Mouse (Mus musculus): ENCODE measurements around the gene Map3k21. TPM values are rescaled to one million over a fixed set of nuclear protein-coding genes. Genes with fewer than 3 reads are reported as not detected.

The Map3k21 gene
- polyA plus RNA-seq, 1 experiment from 2014 or later: 0.24 TPM

- no peak for ATAC-seq (ENCODE audit: low read depth)
- H3K27me3 ChIP-seq: peaks cover 17% of the 10 kb centered on the region; the same call in 1 of the 2 replicates
These were observed 9.3 kb downstream of the Map3k21 start for GRCm38 (mm10) chr8:125919560-125919959.

GRCm38 (mm10) chr8:125920281-125920680, 10.0 kb downstream of the Map3k21 start:
- Histone ChIP-seq H3K36me3 (no peaks in the 10 kb centered on the region), H3K4me3 (no peak overlapping the region), H3K9ac (no peak overlapping the region), H3K4me2 (no peak overlapping the region), H3K4me1 (replicated peaks) (no peaks in the 10 kb centered on the region), H3K27me3 (peaks cover 13% of the 10 kb centered on the region; the same call in 1 of the 2 replicates), H3K9me3 (no peaks in the 10 kb centered on the region), H3K27ac (replicated peaks) (no peak overlapping the region)
- WGBS: 67% methylated on average over 10 of the region's 10 CpGs
- 0 out of 2 replicates have a peak, but pooled peaks have one; percentile 36 for ATAC-seq (ENCODE audit: low read depth)

More at GRCm38 (mm10) chr8:125919560-125919959, 9.3 kb downstream of the Map3k21 start:
- H3K4me3 ChIP-seq: no peak overlapping the region
- no peak overlapping the region for H3K9ac ChIP-seq
- 18% methylated on average over 8 of the region's 8 CpGs for WGBS
- H3K27ac ChIP-seq (replicated peaks): no peak overlapping the region
- H3K36me3 ChIP-seq: no peaks in the 10 kb centered on the region
- H3K4me1 ChIP-seq (replicated peaks): no peaks in the 10 kb centered on the region
- H3K9me3 ChIP-seq: no peaks in the 10 kb centered on the region
- no peak overlapping the region for H3K4me2 ChIP-seq

- H3K27me3 ChIP-seq: peaks cover 13% of the 10 kb centered on the region; the same call in 1 of the 2 replicates
- H3K4me2 ChIP-seq: no peak overlapping the region
- H3K36me3 ChIP-seq: no peaks in the 10 kb centered on the region
- no peak overlapping the region for H3K4me3 ChIP-seq
- no peaks in the 10 kb centered on the region for H3K4me1 ChIP-seq (replicated peaks)
- H3K9me3 ChIP-seq: no peaks in the 10 kb centered on the region
- ATAC-seq (ENCODE audit: low read depth): no peak
- WGBS: 77% methylated on average over 9 of the region's 9 CpGs
- H3K27ac ChIP-seq (replicated peaks): no peak overlapping the region
- H3K9ac ChIP-seq: no peak overlapping the region
These were observed 10.5 kb downstream of the Map3k21 start for GRCm38 (mm10) chr8:125920761-125921160.

DNA sequence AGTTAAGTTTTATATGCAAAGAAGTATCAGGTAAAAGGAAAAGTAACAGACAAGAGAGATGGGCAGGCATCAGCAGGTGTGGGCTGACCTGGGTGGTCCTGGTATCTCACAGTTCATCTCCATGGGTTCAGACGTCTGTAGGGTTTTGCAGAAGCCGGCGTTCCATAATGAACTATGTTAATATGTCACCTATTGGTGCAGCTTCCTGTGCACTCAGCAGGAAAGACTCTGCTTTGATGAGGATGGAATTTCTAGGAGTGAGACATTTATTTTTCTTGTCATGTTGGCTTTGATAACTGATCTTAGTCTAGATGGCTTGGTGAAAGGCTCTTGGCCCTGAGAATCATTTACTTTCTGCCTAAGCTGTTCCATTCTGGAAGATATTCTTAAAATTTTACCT, 12.1 kb downstream of the Map3k21 start:
- Histone ChIP-seq H3K4me1 (replicated peaks) (no peaks in the 10 kb centered on the region), H3K27me3 (0 out of 2 replicates have a peak, but pooled peaks cover 7% of the 10 kb centered on the region), H3K4me2 (no peak overlapping the region), H3K36me3 (no peaks in the 10 kb centered on the region), H3K4me3 (no peak overlapping the region), H3K27ac (replicated peaks) (no peak overlapping the region), H3K9ac (no peak overlapping the region), H3K9me3 (no peaks in the 10 kb centered on the region)
- 68% methylated on average over 3 of the region's 3 CpGs for WGBS
- no peak for ATAC-seq (ENCODE audit: low read depth)

GRCm38 (mm10) chr8:125926636-125927035, 16.4 kb downstream of the Map3k21 start:
- H3K27me3 ChIP-seq: no peaks in the 10 kb centered on the region
- H3K9me3 ChIP-seq: no peaks in the 10 kb centered on the region
- H3K4me2 ChIP-seq: no peak overlapping the region
- no peaks in the 10 kb centered on the region for H3K36me3 ChIP-seq
- no peak overlapping the region for H3K27ac ChIP-seq (replicated peaks)
- H3K9ac ChIP-seq: no peak overlapping the region
- no peak for ATAC-seq (ENCODE audit: low read depth)
- 85% methylated on average over 4 of the region's 4 CpGs for WGBS
- no peaks in the 10 kb centered on the region for H3K4me1 ChIP-seq (replicated peaks)
- no peak overlapping the region for H3K4me3 ChIP-seq

DNA sequence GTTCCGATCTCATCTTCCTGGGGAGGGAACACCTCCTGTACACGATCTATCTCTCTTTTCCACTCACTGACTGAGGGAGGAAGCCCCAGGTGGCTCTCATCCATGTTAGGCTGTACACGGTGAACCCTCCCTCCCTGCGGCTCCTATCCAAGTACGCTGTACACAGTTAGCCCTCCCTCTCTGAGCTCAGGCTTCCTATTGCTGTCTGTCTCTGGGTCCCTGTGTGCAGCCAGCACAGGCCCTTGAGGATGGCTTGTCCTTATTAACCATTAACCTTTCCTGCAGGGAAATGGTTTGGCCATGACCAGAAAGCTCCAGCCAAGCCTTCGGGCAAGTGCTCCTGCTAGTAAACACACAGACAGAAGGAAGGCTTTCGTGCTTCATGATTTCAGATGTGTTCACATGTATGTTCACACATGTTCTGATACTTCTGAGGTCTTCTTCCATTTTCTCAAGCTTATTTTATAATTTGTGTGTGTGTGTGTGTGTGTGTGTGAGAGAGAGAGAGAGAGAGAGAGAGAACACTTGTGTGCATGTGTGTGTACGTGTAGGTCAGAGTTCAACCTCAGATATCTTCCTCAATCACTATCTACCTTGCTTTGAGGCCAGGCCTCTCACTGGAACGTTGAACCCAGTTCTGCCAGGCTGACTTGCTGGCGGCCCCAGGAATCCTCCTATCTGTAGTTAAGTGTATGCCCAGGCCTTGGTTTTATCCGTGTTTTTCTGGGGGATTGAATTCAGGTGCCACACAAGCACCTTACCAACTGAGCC, 20.2 kb downstream of the Map3k21 start:
- Histone ChIP-seq H3K4me2 (no peak overlapping the region), H3K9me3 (no peaks in the 10 kb centered on the region), H3K4me3 (no peak overlapping the region), H3K36me3 (no peaks in the 10 kb centered on the region), H3K9ac (no peak overlapping the region), H3K4me1 (replicated peaks) (no peaks in the 10 kb centered on the region), H3K27ac (replicated peaks) (no peak overlapping the region), H3K27me3 (no peaks in the 10 kb centered on the region)
- WGBS: 86% methylated on average over 11 of the region's 11 CpGs
- no peak for ATAC-seq (ENCODE audit: low read depth)

DNA sequence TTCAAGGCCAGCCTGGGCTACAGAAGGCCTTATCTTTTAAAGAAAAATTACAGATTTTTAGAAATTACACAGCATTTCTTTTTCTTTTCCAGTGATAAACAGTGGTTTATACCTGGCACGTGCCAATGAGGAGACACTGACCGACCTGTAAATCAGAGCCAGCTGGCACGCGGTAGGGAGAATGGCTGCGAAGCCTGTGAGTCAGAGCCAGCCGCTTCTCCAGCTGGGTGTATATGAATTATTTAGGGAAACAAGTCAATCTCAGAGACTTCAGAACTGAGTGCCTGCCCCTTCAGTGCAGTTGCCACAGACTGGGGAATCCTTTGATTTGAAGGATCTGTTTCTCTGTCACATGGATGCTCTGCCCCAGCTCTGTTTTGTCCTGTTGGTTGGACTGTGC, 21.6 kb downstream of the Map3k21 start:
- Histone ChIP-seq H3K4me3 (no peak overlapping the region), H3K27me3 (no peaks in the 10 kb centered on the region), H3K9ac (no peak overlapping the region), H3K4me1 (replicated peaks) (no peaks in the 10 kb centered on the region), H3K36me3 (no peaks in the 10 kb centered on the region), H3K27ac (replicated peaks) (no peak overlapping the region), H3K9me3 (no peaks in the 10 kb centered on the region), H3K4me2 (no peak overlapping the region)
- ATAC-seq (ENCODE audit: low read depth): no peak
- 86% methylated on average over 6 of the region's 6 CpGs for WGBS

- Histone ChIP-seq H3K27me3 (no peaks in the 10 kb centered on the region), H3K4me2 (no peak overlapping the region), H3K27ac (replicated peaks) (no peak overlapping the region), H3K4me3 (no peak overlapping the region), H3K36me3 (no peaks in the 10 kb centered on the region), H3K9me3 (no peaks in the 10 kb centered on the region), H3K4me1 (replicated peaks) (no peaks in the 10 kb centered on the region), H3K9ac (no peak overlapping the region)
- WGBS: 50% methylated on average over 9 of the region's 9 CpGs
- no peak for ATAC-seq (ENCODE audit: low read depth)
These were observed 25.4 kb downstream of the Map3k21 start for GRCm38 (mm10) chr8:125935649-125936048.

DNA sequence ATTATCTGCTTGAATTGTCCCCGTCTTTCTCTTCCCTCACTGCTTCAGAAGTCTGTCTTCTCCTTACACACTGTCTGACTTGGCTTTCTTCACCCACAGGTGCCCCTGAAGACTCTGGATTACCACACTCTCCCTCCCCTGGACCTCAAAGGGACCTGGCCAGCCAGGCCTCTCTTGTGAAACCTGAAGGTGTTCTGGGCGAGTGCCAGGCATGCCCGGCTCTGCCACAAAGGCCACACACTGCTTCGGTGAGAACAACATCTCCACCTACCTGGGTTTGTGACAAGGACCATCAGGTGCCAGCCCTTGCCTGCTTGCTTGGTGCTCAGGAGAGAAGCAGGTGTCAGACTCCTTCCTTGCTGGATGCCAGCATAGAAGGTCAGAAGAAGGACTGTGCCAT, 34.3 kb downstream of the Map3k21 start:
- Histone ChIP-seq H3K4me3 (no peak overlapping the region), H3K36me3 (no peaks in the 10 kb centered on the region), H3K27ac (replicated peaks) (no peak overlapping the region), H3K9ac (no peak overlapping the region), H3K9me3 (no peaks in the 10 kb centered on the region), H3K4me1 (replicated peaks) (no peaks in the 10 kb centered on the region), H3K27me3 (no peaks in the 10 kb centered on the region; the same call in 1 of the 2 replicates), H3K4me2 (no peak overlapping the region)
- ATAC-seq (ENCODE audit: low read depth): no peak
- WGBS: 91% methylated on average over 4 of the region's 4 CpGs

DNA sequence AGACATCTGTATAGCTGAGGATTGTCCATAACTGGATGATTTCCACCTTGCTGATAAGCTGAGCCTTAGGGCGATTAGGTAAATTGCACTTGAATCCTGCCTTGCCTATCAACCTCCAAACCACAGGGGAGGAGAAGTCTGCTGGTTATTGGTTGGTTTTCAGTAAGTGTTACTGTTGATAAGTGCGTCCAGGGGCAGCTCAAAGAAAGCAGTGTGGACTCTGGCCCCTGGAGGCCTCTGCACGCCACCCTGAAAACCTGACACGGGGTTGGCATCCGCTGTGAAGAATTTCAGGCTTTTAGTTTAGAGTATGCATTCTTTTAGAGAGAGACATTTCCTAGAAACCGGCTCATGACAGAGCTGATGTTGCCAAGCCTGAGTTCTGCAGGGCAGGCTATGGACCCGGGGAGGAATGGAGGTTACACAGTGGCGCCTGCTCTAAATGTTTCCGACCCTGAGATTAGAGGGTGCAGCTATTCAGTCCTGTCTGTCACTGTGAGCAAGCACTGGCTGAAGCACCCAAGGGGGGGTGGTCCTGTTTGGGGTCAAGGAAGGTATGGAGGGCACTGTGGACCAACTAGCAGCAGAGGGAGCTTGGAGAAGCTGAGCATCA, 38.6 kb downstream of the Map3k21 start:
- no peaks in the 10 kb centered on the region for H3K36me3 ChIP-seq
- no peak overlapping the region for H3K9ac ChIP-seq
- H3K4me1 ChIP-seq (replicated peaks): no peaks in the 10 kb centered on the region
- no peak overlapping the region for H3K27ac ChIP-seq (replicated peaks)
- H3K4me2 ChIP-seq: no peak overlapping the region
- H3K4me3 ChIP-seq: no peak overlapping the region
- peaks cover 7% of the 10 kb centered on the region for H3K27me3 ChIP-seq
- 89% methylated on average over 9 of the region's 9 CpGs for WGBS
- ATAC-seq (ENCODE audit: low read depth): no peak
- H3K9me3 ChIP-seq: no peaks in the 10 kb centered on the region

GRCm38 (mm10) chr8:125950007-125950940, 40.0 kb downstream of the Map3k21 start:
- ATAC-seq (ENCODE audit: low read depth): peak; percentile 76
- Histone ChIP-seq H3K36me3 (no peaks in the 10 kb centered on the region), H3K27me3 (peaks cover 7% of the 10 kb centered on the region), H3K9ac (no peak overlapping the region), H3K4me2 (no peak overlapping the region), H3K4me3 (no peak overlapping the region), H3K27ac (replicated peaks) (no peak overlapping the region), H3K4me1 (replicated peaks) (no peaks in the 10 kb centered on the region), H3K9me3 (no peaks in the 10 kb centered on the region)
- 24% methylated on average over 23 of the region's 23 CpGs for WGBS

GRCm38 (mm10) chr8:125955671-125956070, 45.4 kb downstream of the Map3k21 start:
- H3K27ac ChIP-seq (replicated peaks): no peak overlapping the region
- WGBS: 20% methylated on average over 11 of the region's 11 CpGs
- no peak overlapping the region for H3K4me3 ChIP-seq
- ATAC-seq (ENCODE audit: low read depth): no peak
- H3K36me3 ChIP-seq: no peaks in the 10 kb centered on the region
- H3K9me3 ChIP-seq: no peaks in the 10 kb centered on the region
- peaks cover 13% of the 10 kb centered on the region for H3K27me3 ChIP-seq
- H3K4me2 ChIP-seq: peak overlapping the region; percentile 22; the same call in 1 of the 2 replicates
- H3K9ac ChIP-seq: 0 out of 2 replicates have a peak overlapping the region, but pooled peaks have one; percentile 10
- peaks cover 9% of the 10 kb centered on the region; the same call in 1 of the 2 replicates for H3K4me1 ChIP-seq (replicated peaks)
